Comparison of ENCODE assay signal across 9 mouse cellular contexts in the genomic region with DNA sequence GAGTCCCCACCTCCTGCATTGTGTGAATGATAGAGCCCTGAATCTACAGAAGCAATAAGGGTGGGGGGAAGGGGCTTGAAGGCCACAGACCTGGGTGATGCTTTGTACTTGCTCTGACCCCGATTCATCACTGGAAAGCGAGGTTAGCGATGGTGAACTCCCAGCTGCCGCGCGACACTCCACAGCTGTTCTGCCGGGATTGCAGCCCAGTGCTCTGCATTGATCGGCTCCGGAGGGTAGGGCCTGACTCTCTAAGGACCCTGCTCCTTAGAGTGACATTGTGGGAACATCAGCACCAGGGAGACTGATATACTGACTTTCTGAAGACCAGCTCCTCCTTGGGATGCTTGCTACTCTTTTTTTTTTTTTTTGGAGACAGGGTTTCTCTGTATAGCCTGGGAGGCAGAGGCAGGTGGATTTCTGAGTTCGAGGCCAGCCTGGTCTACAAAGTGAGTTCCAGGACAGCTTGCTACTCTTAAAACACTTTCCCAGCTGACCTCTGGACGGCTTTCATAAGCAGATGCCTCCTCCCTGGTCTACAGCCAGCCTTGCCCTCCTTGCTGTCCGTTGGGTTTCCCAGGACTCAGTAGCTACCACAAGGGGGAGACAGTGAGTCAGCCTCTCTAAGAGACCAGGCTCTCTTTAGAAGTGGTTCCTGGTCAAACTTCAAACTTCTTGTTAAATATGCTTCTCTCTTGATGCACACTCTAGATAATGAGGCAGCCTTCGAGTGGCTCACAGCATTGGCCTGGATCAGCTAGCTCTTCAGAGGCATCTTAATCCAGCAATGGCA. TPM values are rescaled to one million over a fixed set of nuclear protein-coding genes. Genes with fewer than 3 reads are reported as not detected.
DNase-seq lines count a peak whose midpoint lies in the region; ATAC-seq lines count a peak whose summit lies in the region.
"Had no signal": no experiment of that assay in that cellular context is flagged by ENCODE, and none has a peak within 500 bp of the region (broad histone marks: within the 10 kb centered on the region; RNA-seq: fewer than 3 reads in every experiment).

No protein-coding gene starts in this region.

- H3K27me3 ChIP-seq in midbrain, embryonic 14.5 days (ENCODE audit: control insufficient read depth, insufficient read depth, low read length) = no peaks in the 10 kb centered on the region
- H3K27me3 ChIP-seq in midbrain, embryonic 15.5 days (replicated peaks) = no peaks in the 10 kb centered on the region
- H3K27me3 ChIP-seq in neural tube, embryonic 11.5 days (ENCODE audit: control insufficient read depth, insufficient read depth, low read length) = no peaks in the 10 kb centered on the region

- no peak overlapping the region for H3K27ac ChIP-seq in midbrain, embryonic 14.5 days (replicated peaks; ENCODE audit: low read depth, low read length)
- H3K27ac ChIP-seq in midbrain, embryonic 15.5 days = no peak overlapping the region
- no peak overlapping the region for H3K27ac ChIP-seq in neural tube, embryonic 11.5 days (ENCODE audit: low read depth, low read length)
- H3K27ac ChIP-seq: heart, embryonic 13.5 days had no signal

- H3K9ac ChIP-seq in midbrain, embryonic 14.5 days (replicated peaks; ENCODE audit: low read length) = no peak overlapping the region
- H3K9ac ChIP-seq in midbrain, embryonic 15.5 days = no peak overlapping the region
- H3K9ac ChIP-seq in neural tube, embryonic 11.5 days (ENCODE audit: low read length) = no peak overlapping the region
- H3K9ac ChIP-seq: heart, embryonic 13.5 days had no signal

- peak; percentile 80 for DNase-seq in midbrain, embryonic 14.5 days
- peak; percentile 89 for DNase-seq in adrenal gland, postnatal 14 days
- DNase-seq in embryo, embryonic 9.5 days (ENCODE audit: extremely low spot score) = peak; percentile 67
- DNase-seq in left cerebral cortex, postnatal 14 days (ENCODE audit: low spot score in 2 of 2) = peak; percentile 49 to 74
- peak; percentile 59 for DNase-seq in neural tube, embryonic 11.5 days (ENCODE audit: low spot score)
- DNase-seq in thymus, postnatal 0 days (ENCODE audit: low spot score) = peak; percentile 77

- ATAC-seq in midbrain, embryonic 14.5 days (ENCODE audit: low FRiP score, low TSS enrichment) = no peak
- no peak for ATAC-seq in midbrain, embryonic 15.5 days (replicated peaks)
- ATAC-seq in hematopoietic stem cell, adult 5-6 weeks (replicated peaks in 1 of 2; ENCODE audit: insufficient read depth in 1 of 2, low FRiP score in 2 of 2, low TSS enrichment in 1 of 2, low read depth in 1 of 2, poor library complexity in 2 of 2, severe bottlenecking in 2 of 2) = peak; percentile 35 to 80; a peak in 2 of 4 replicates
- no peak for ATAC-seq in neural tube, embryonic 11.5 days (ENCODE audit: insufficient read depth, low FRiP score, low TSS enrichment)

- intact Hi-C loops in left cerebral cortex, postnatal 14 days (cut with DNase I) = loop anchor here (2.0 to 10.0 kb wide), 3 partner anchors 122 to 280 kb away; no protein-coding TSS in a partner anchor

- H3K4me2 ChIP-seq in midbrain, embryonic 14.5 days (ENCODE audit: low read length) = no peak overlapping the region
- no peak overlapping the region for H3K4me2 ChIP-seq in midbrain, embryonic 15.5 days
- no peak overlapping the region for H3K4me2 ChIP-seq in neural tube, embryonic 11.5 days (ENCODE audit: low read depth)
- H3K4me2 ChIP-seq: heart, embryonic 13.5 days had no signal

- no peaks in the 10 kb centered on the region for H3K9me3 ChIP-seq in midbrain, embryonic 14.5 days (ENCODE audit: control insufficient read depth, low read length)
- H3K9me3 ChIP-seq in midbrain, embryonic 15.5 days = no peaks in the 10 kb centered on the region
- H3K9me3 ChIP-seq in neural tube, embryonic 11.5 days (ENCODE audit: control insufficient read depth, low read length) = no peaks in the 10 kb centered on the region
- H3K9me3 ChIP-seq: heart, embryonic 13.5 days had no signal

- no peak overlapping the region for H3K4me3 ChIP-seq in midbrain, embryonic 14.5 days (replicated peaks; ENCODE audit: low read depth, low read length)
- H3K4me3 ChIP-seq in midbrain, embryonic 15.5 days = no peak overlapping the region
- no peak overlapping the region for H3K4me3 ChIP-seq in neural tube, embryonic 11.5 days (ENCODE audit: low read depth, low read length)
- H3K4me3 ChIP-seq: heart, embryonic 13.5 days had no signal

- 64% methylated on average over 13 of the region's 13 CpGs for WGBS in midbrain, embryonic 14.5 days
- whole genome bisulfite sequencing in midbrain, embryonic 15.5 days = 64% methylated on average over 13 of the region's 13 CpGs
- WGBS in neural tube, embryonic 11.5 days = 60% methylated on average over 13 of the region's 13 CpGs

- no peaks in the 10 kb centered on the region for H3K36me3 ChIP-seq in midbrain, embryonic 14.5 days (ENCODE audit: control insufficient read depth, insufficient read depth, low read length)
- no peaks in the 10 kb centered on the region for H3K36me3 ChIP-seq in midbrain, embryonic 15.5 days (replicated peaks)
- no peaks in the 10 kb centered on the region for H3K36me3 ChIP-seq in neural tube, embryonic 11.5 days (ENCODE audit: control insufficient read depth, insufficient read depth, low read length)
- H3K36me3 ChIP-seq: heart, embryonic 13.5 days had no signal

- no peaks in the 10 kb centered on the region for H3K4me1 ChIP-seq in midbrain, embryonic 14.5 days (ENCODE audit: control insufficient read depth, insufficient read depth, low read length)
- no peaks in the 10 kb centered on the region for H3K4me1 ChIP-seq in midbrain, embryonic 15.5 days
- no peaks in the 10 kb centered on the region for H3K4me1 ChIP-seq in neural tube, embryonic 11.5 days (ENCODE audit: control insufficient read depth, insufficient read depth, low read length)

RNA-seq across cellular contexts. Expression of a gene that starts 27.0 kb away (rescaled TPM):
- 0.74 TPM in 2 replicates for polyA plus RNA-seq in midbrain, embryonic 14.5 days (2014; fragmentation: Nextera tagmentation; extraction: Ambion mirVana)
- polyA plus RNA-seq in midbrain, embryonic 15.5 days (2015; fragmentation: Nextera tagmentation; extraction: Ambion mirVana) = 1.0 and 1.2 TPM in 2 replicates
- total RNA-seq in adrenal gland, postnatal 14 days (2021) = 5.6 and 9.0 TPM in 2 replicates
- total RNA-seq in hematopoietic stem cell, adult 5-6 weeks (2017) = 24.3 and 24.8 TPM in 2 replicates
- 1 to 10 TPM; 5.2 to 5.3 TPM for total RNA-seq in left cerebral cortex, postnatal 14 days (2021)
- 0.20 and 0.24 TPM in 2 replicates for polyA plus RNA-seq in neural tube, embryonic 11.5 days (2014; fragmentation: Nextera tagmentation; extraction: Ambion mirVana)
- 2.9 and 3.1 TPM in 2 replicates for polyA plus RNA-seq in thymus, postnatal 0 days (2015; fragmentation: Nextera tagmentation; extraction: Ambion mirVana)

RNA-seq across cellular contexts. Expression of a gene that starts 49.4 kb away (rescaled TPM):
- polyA plus RNA-seq in midbrain, embryonic 14.5 days (2014; fragmentation: Nextera tagmentation; extraction: Ambion mirVana) = 1.2 TPM in 1 of 2 replicates, not detected in the other
- 2.6 and 3.6 TPM in 2 replicates for polyA plus RNA-seq in midbrain, embryonic 15.5 days (2015; fragmentation: Nextera tagmentation; extraction: Ambion mirVana)
- total RNA-seq in adrenal gland, postnatal 14 days (2021) = 0.78 and 1.4 TPM in 2 replicates
- not detected in 2 replicates for total RNA-seq in hematopoietic stem cell, adult 5-6 weeks (2017)
- total RNA-seq in left cerebral cortex, postnatal 14 days (2021) = under 1 TPM; 0.57 to 0.89 TPM
- polyA plus RNA-seq in neural tube, embryonic 11.5 days (2014; fragmentation: Nextera tagmentation; extraction: Ambion mirVana) = not detected in 2 replicates
- polyA plus RNA-seq in thymus, postnatal 0 days (2015; fragmentation: Nextera tagmentation; extraction: Ambion mirVana) = 0.06 and 0.10 TPM in 2 replicates
- polyA plus RNA-seq: heart, embryonic 13.5 days had no signal

Comparison
In these comparisons a context has a peak if more than half of its experiments do, and no peak if none do; other contexts are left out.
1. ATAC-seq: peak in hematopoietic stem cell, adult 5-6 weeks (2 of 2); none in midbrain, embryonic 14.5 days (single experiment), midbrain, embryonic 15.5 days (single experiment) and neural tube, embryonic 11.5 days (single experiment).
2. Peak in every context shown above with its lines, with median percentiles within 50 percentile points of each other: DNase-seq.